Mouse (Mus musculus) spleen, adult 2 months (tissue): ENCODE results near the gene Denr.

Source experiments
- CTCF ChIP-seq: fragments of 200-500 bp; IDR thresholded peaks from 2 replicates; pipeline ENCODE4 v1.5.1; 2011; ENCODE audit warnings: mild to moderate bottlenecking, inconsistent platforms; ENCODE audit not compliant: insufficient read depth, insufficient read length, insufficient replicate concordance; ENCODE audit errors: extremely low read depth
- POLR2A ChIP-seq: fragments of 200-500 bp; IDR thresholded peaks from 2 replicates; pipeline ENCODE4 v1.6.1; 2011; ENCODE audit warnings: low read depth, low read length, inconsistent platforms

DNA sequence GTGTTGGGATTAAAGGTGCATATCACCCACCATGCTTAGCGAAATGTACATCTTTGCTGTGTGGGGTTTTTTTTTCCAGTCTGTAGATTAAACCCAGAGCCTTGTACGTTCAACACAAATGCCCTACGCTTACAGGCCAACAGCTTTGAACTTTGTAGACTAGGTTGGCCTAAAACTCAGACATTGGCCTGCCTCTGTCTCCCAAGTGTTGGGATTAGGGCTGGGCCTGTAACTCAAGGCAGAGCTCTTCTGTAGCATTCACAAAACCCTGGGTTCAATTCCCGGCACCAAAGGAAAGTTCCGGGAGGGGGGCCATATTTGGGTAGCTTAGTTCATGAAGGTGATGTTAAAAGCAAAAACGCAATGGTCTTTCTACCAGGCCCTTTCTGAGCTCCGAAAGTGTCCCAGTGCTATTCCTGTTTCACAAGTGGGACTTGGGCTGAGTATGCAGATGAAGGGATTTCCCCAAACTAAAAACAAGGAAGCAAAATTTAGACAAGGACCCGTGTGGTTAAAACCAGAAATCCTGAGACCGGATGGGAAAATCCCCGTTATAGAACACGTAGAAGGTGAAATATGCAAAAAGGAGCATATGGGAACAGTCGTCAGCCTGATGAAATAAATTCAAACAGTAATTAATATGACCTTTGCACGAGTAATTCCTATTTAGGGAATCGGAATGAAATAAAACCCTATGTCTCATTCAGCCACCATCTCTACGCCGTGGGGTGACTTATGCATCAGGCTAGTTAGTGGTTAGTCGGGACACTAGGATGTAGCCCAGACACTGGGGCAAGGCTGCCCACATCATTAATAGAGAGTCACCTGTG, 614 bp upstream of the Denr start:
- TF ChIP-seq CTCF (no peak), POLR2A (no peak)
